Mouse (Mus musculus): Measurements from ENCODE around the gene Pole4. TPM values are rescaled to one million over a fixed set of nuclear protein-coding genes. Genes with fewer than 3 reads are reported as not detected.

The Pole4 gene
- polyA plus RNA-seq (2016; fragmentation: Nextera tagmentation; extraction: Ambion mirVana) = 103 and 105 TPM in 2 replicates

- Histone ChIP-seq H3K4me1 (no peaks in the 10 kb centered on the region), H3K27me3 (no peaks in the 10 kb centered on the region), H3K4me2 (replicated peaks) (no peak within 1 kb of the TSS), H3K4me3 (no peak within 1 kb of the TSS), H3K27ac (no peak within 1 kb of the TSS), H3K9me3 (no peaks in the 10 kb centered on the region), H3K9ac (no peak within 1 kb of the TSS), H3K36me3 (no peaks in the 10 kb centered on the region)
- ATAC-seq (ENCODE audit: insufficient number of reproducible peaks, insufficient read depth, low FRiP score, low TSS enrichment) = no peak
- 77% methylated on average over 5 of the region's 5 CpGs for WGBS
Observed at GRCm38 (mm10) chr6:82705221-82705620, at the start of gene Pole4. Gene Pole4 (minus strand): TSS chr6:82705365.

DNA sequence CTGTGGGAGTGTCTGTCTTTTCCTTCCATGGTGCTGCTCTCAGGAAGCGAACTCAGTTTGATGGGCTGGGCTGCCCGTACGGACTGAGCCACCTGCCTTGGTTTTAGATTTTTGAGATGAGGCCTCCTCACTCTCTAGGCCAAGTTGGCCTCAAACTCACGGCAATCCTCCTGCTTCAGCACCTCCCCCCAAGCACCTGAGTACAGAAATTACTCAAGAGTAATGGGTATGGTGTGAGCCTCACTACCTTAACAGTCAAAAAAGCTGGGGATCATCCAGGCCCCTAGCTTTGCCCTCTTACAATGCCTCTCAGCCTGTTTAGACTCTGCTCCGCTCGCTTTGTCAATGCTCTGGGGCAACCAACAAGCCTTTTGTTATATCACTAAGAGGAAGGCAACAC lies 49.6 kb upstream of the Pole4 start:
- ATAC-seq (ENCODE audit: insufficient number of reproducible peaks, insufficient read depth, low FRiP score, low TSS enrichment) = no peak
- Histone ChIP-seq H3K9me3 (no peaks in the 10 kb centered on the region), H3K4me1 (no peaks in the 10 kb centered on the region), H3K4me3 (no peak overlapping the region), H3K27ac (no peak overlapping the region), H3K9ac (no peak overlapping the region), H3K4me2 (replicated peaks) (no peak overlapping the region), H3K36me3 (0 out of 2 replicates have a peak, but pooled peaks cover 14% of the 10 kb centered on the region), H3K27me3 (no peaks in the 10 kb centered on the region)
- WGBS = 96% methylated on average over 6 of the region's 6 CpGs

GRCm38 (mm10) chr6:82753638-82754361 lies 48.6 kb upstream of the Pole4 start:
- 86% methylated on average over 14 of the region's 14 CpGs for WGBS
- no peak for ATAC-seq (ENCODE audit: insufficient number of reproducible peaks, insufficient read depth, low FRiP score, low TSS enrichment)

DNA sequence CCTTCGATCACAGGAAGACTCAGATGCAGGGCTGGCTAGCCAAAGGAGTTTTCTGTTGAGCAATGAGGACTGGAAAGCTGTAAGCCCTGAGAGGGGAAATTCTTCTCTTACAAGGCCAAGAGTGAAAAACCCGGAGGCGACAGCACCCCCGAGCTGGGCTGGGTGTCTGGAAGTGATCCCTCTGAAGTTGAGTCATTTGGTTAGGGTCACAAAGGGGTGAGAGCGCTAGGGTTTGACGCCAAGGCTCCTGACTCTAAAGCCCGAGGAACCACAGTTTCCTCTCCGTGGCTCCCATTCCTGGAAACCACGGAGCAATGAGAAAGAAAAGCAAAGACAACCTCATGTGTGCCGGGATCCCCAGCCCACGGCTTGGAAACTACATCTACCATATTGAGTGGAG lies 47.9 kb upstream of the Pole4 start:
- no peak for ATAC-seq (ENCODE audit: insufficient number of reproducible peaks, insufficient read depth, low FRiP score, low TSS enrichment)
- H3K9ac ChIP-seq = no peak overlapping the region
- peaks cover 12% of the 10 kb centered on the region; the same call in 1 of the 2 replicates for H3K36me3 ChIP-seq
- no peak overlapping the region for H3K4me3 ChIP-seq
- no peak overlapping the region for H3K27ac ChIP-seq
- no peaks in the 10 kb centered on the region for H3K4me1 ChIP-seq
- no peak overlapping the region for H3K4me2 ChIP-seq (replicated peaks)
- H3K9me3 ChIP-seq = no peaks in the 10 kb centered on the region
- no peaks in the 10 kb centered on the region for H3K27me3 ChIP-seq
- 65% methylated on average over 11 of the region's 11 CpGs for WGBS

More at GRCm38 (mm10) chr6:82753638-82754361, 48.6 kb upstream of the Pole4 start:
- H3K9me3 ChIP-seq = no peaks in the 10 kb centered on the region
- H3K4me1 ChIP-seq = no peaks in the 10 kb centered on the region
- H3K4me2 ChIP-seq (replicated peaks) = no peak overlapping the region
- H3K27me3 ChIP-seq = no peaks in the 10 kb centered on the region
- peaks cover 11% of the 10 kb centered on the region; the same call in 1 of the 2 replicates for H3K36me3 ChIP-seq
- H3K9ac ChIP-seq = no peak overlapping the region
- H3K4me3 ChIP-seq = no peak overlapping the region
- no peak overlapping the region for H3K27ac ChIP-seq

GRCm38 (mm10) chr6:82751791-82752190 lies 46.6 kb upstream of the Pole4 start:
- H3K4me3 ChIP-seq = no peak overlapping the region
- H3K27ac ChIP-seq = no peak overlapping the region
- no peaks in the 10 kb centered on the region for H3K27me3 ChIP-seq
- peaks cover 6% of the 10 kb centered on the region; the same call in 1 of the 2 replicates for H3K36me3 ChIP-seq
- ATAC-seq (ENCODE audit: insufficient number of reproducible peaks, insufficient read depth, low FRiP score, low TSS enrichment) = no peak
- H3K4me2 ChIP-seq (replicated peaks) = no peak overlapping the region
- no peaks in the 10 kb centered on the region for H3K9me3 ChIP-seq
- H3K4me1 ChIP-seq = no peaks in the 10 kb centered on the region
- 96% methylated on average over 7 of the region's 7 CpGs for WGBS
- H3K9ac ChIP-seq = no peak overlapping the region

DNA sequence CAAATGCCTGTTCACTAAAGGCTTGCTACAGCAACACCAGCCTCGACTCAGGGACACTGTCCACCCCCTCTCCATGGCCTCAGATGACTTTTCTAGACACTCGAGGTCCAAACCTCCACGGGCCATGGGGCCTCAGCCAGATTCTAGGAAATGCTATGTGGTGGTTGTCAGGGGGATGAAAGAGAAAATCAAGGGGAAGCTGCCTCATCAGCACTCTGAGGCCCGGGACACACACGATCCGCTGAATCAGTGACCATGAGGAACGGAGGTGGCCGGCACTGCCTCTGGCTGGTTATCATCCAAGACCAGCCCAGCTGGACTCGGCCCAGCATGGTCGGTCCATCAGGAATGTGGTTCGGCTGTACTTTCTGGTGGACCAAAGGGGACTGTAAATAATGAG lies 45.9 kb upstream of the Pole4 start:
- H3K4me3 ChIP-seq = no peak overlapping the region
- 89% methylated on average over 11 of the region's 11 CpGs for WGBS
- no peaks in the 10 kb centered on the region for H3K27me3 ChIP-seq
- H3K4me2 ChIP-seq (replicated peaks) = no peak overlapping the region
- ATAC-seq (ENCODE audit: insufficient number of reproducible peaks, insufficient read depth, low FRiP score, low TSS enrichment) = no peak
- no peak overlapping the region for H3K27ac ChIP-seq
- H3K4me1 ChIP-seq = no peaks in the 10 kb centered on the region
- no peak overlapping the region for H3K9ac ChIP-seq
- H3K36me3 ChIP-seq = peaks cover 6% of the 10 kb centered on the region; the same call in 1 of the 2 replicates
- H3K9me3 ChIP-seq = no peaks in the 10 kb centered on the region

GRCm38 (mm10) chr6:82750063-82750462 lies 44.9 kb upstream of the Pole4 start:
- Histone ChIP-seq H3K9ac (no peak overlapping the region), H3K4me2 (replicated peaks) (no peak overlapping the region), H3K9me3 (no peaks in the 10 kb centered on the region), H3K27me3 (no peaks in the 10 kb centered on the region), H3K4me1 (no peaks in the 10 kb centered on the region), H3K4me3 (no peak overlapping the region), H3K36me3 (peaks cover 6% of the 10 kb centered on the region; the same call in 1 of the 2 replicates), H3K27ac (no peak overlapping the region)
- WGBS = 58% methylated on average over 2 of the region's 2 CpGs
- no peak for ATAC-seq (ENCODE audit: insufficient number of reproducible peaks, insufficient read depth, low FRiP score, low TSS enrichment)

GRCm38 (mm10) chr6:82748106-82748672 lies 43.0 kb upstream of the Pole4 start:
- Histone ChIP-seq H3K4me2 (replicated peaks) (no peak overlapping the region), H3K27ac (no peak overlapping the region), H3K27me3 (no peaks in the 10 kb centered on the region), H3K9ac (no peak overlapping the region), H3K4me1 (no peaks in the 10 kb centered on the region), H3K9me3 (no peaks in the 10 kb centered on the region), H3K4me3 (no peak overlapping the region), H3K36me3 (peaks cover 18% of the 10 kb centered on the region)
- WGBS = 93% methylated on average over 9 of the region's 9 CpGs
- ATAC-seq (ENCODE audit: insufficient number of reproducible peaks, insufficient read depth, low FRiP score, low TSS enrichment) = no peak

GRCm38 (mm10) chr6:82747085-82747484 lies 41.9 kb upstream of the Pole4 start:
- Histone ChIP-seq H3K4me2 (replicated peaks) (no peak overlapping the region), H3K36me3 (peaks cover 29% of the 10 kb centered on the region), H3K27ac (no peak overlapping the region)

GRCm38 (mm10) chr6:82744553-82744952 lies 39.4 kb upstream of the Pole4 start:
- H3K4me2 ChIP-seq (replicated peaks) = no peak overlapping the region
- 88% methylated on average over 9 of the region's 9 CpGs for WGBS
- H3K9me3 ChIP-seq = no peaks in the 10 kb centered on the region
- no peak overlapping the region for H3K4me3 ChIP-seq
- peaks cover 30% of the 10 kb centered on the region for H3K36me3 ChIP-seq
- no peaks in the 10 kb centered on the region for H3K4me1 ChIP-seq
- no peak overlapping the region for H3K9ac ChIP-seq
- H3K27me3 ChIP-seq = no peaks in the 10 kb centered on the region
- ATAC-seq (ENCODE audit: insufficient number of reproducible peaks, insufficient read depth, low FRiP score, low TSS enrichment) = no peak
- H3K27ac ChIP-seq = no peak overlapping the region

More at GRCm38 (mm10) chr6:82747085-82747484, 41.9 kb upstream of the Pole4 start:
- Histone ChIP-seq H3K27me3 (no peaks in the 10 kb centered on the region), H3K4me1 (no peaks in the 10 kb centered on the region), H3K9ac (no peak overlapping the region), H3K9me3 (no peaks in the 10 kb centered on the region), H3K4me3 (no peak overlapping the region)
- no peak for ATAC-seq (ENCODE audit: insufficient number of reproducible peaks, insufficient read depth, low FRiP score, low TSS enrichment)
- 73% methylated on average over 5 of the region's 5 CpGs for WGBS

- ATAC-seq (ENCODE audit: insufficient number of reproducible peaks, insufficient read depth, low FRiP score, low TSS enrichment) = no peak
- no peak overlapping the region for H3K27ac ChIP-seq
- 82% methylated on average over 5 of the region's 5 CpGs for WGBS
- no peak overlapping the region for H3K4me3 ChIP-seq
- no peak overlapping the region for H3K4me2 ChIP-seq (replicated peaks)
- no peak overlapping the region for H3K9ac ChIP-seq
- H3K27me3 ChIP-seq = no peaks in the 10 kb centered on the region
- H3K9me3 ChIP-seq = no peaks in the 10 kb centered on the region
- H3K36me3 ChIP-seq = peaks cover 42% of the 10 kb centered on the region
- no peaks in the 10 kb centered on the region for H3K4me1 ChIP-seq
Observed at GRCm38 (mm10) chr6:82741518-82741880, 36.3 kb upstream of the Pole4 start.

DNA sequence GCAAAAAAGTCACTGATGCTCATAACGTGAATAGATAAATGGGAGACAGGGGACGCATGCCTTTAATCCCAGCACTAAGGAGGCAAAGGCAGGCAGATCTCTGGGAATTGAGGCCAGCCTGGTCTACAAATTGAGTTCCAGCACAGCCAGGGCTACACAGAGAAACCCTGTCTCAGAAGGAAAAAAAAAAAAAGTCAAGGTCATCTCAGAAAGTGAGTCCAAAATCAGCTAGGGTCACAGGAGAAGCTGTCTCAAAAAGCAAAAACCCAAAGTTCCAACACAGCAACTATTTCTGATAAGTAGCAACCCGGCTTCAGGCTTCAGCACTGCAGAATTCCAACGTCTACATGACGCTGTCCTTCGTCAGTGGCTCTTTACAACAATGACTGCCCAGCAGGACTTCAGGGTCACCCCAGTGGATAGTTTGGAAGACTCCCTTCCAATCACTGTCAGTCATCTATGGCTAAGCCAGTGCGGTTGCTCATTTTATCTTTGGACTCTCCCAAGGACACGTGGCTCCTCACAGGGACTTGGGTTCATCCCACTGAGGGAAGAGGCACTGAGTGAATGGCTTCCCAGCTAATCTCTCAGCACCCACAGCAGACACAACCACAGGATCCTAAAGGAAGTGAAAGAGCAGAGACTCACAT lies 35.8 kb upstream of the Pole4 start:
- no peak overlapping the region for H3K4me2 ChIP-seq (replicated peaks)
- no peaks in the 10 kb centered on the region for H3K4me1 ChIP-seq
- ATAC-seq (ENCODE audit: insufficient number of reproducible peaks, insufficient read depth, low FRiP score, low TSS enrichment) = no peak
- H3K9me3 ChIP-seq = no peaks in the 10 kb centered on the region
- H3K9ac ChIP-seq = no peak overlapping the region
- no peaks in the 10 kb centered on the region for H3K27me3 ChIP-seq
- peaks cover 47% of the 10 kb centered on the region for H3K36me3 ChIP-seq
- WGBS = 83% methylated on average over 8 of the region's 8 CpGs
- no peak overlapping the region for H3K4me3 ChIP-seq
- H3K27ac ChIP-seq = no peak overlapping the region
